Mouse (Mus musculus) left cerebral cortex, postnatal 25 days (tissue): ENCODE results near the gene Ankrd1. TPM values are rescaled to one million over a fixed set of nuclear protein-coding genes. Genes with fewer than 3 reads are reported as not detected.

Experiments
- DNase-seq, 2 experiments: peaks; one replicate each; pipeline ENCODE4 v3.0.0; 2022; ENCODE audit warnings: low spot score in 2 of 2, mixed read lengths in 1 of 2
- intact Hi-C: fragments of 180-260 bp; cut with DNase I; formaldehyde crosslinking; loops from one replicate; pipeline ENCODE4 v1.15.1; 2025
- total RNA-seq, 2 experiments: library from RNA; stranded (reverse); gene quantifications; 2 replicates each; pipeline ENCODE4 v1.2.3; 2021

The Ankrd1 gene
- not detected for total RNA-seq

DNA sequence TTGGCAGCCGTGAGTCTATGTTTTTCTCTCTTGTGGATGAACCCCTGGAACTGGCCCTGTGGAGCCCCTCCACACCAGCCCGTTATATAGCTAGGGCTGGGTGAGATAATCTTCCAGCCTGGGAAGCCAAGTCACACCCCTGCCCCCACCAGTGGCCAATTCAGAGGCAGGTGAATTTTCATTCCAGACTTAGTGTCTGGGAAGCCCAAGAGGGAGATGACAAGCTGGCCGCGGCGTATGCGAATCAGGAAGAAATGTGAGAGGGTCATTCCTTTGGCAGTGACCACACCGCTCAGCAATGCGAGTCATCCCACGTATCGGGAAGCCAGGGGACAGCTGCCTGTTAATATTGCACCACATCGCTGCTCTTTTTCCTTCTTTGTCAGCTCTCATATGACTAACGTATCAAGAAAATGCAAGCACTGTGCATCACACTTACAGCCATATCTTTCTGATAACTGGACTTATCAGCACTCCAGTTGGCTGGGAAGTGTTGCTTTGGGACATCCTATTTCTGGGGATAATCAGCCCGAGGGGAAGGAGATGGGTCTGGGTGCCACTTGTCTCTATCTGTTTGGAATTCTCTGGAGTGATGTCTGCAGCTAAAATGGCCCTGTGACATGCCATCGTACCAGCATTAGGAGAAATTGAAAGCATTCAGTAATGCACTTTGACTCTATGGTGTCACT lies at the start of gene Ankrd1:
Ankrd1 (minus strand) TSS at position 317 of the 689 bp plus-strand sequence.
- intact Hi-C loops, result no loop called here
- DNase-seq, result no peak

GRCm38 (mm10) chr19:36169101-36169500 lies 49.2 kb upstream of the Ankrd1 start:
- no peak for DNase-seq
- intact Hi-C loops, result no loop called here

DNA sequence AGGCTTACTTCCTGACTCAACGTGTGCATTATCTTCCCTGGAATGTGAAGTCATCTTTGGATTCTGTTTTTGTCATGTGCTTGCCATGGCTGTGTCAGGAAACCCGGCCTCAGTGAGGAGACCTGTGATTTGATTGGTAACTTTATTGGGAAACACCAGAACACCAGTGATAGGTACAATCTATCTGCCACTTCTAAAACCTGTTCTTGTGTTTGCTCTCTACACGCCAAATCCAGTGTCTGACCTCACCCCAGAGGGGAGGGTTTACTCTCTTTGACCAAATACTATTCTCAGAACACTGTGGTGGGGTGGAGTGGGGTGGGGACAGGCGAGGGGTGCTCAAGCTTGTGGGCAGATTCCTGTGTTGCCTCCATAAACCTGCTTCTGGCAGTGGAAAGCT lies 48.2 kb upstream of the Ankrd1 start:
- intact Hi-C loops, result no loop called here
- no peak for DNase-seq

- DNase-seq, result no peak
- intact Hi-C loops, result no loop called here
These were observed 47.5 kb upstream of the Ankrd1 start for GRCm38 (mm10) chr19:36167291-36167896.

- DNase-seq, result no peak
- intact Hi-C loops, result no loop called here
These were observed 46.7 kb upstream of the Ankrd1 start for GRCm38 (mm10) chr19:36166401-36167160.

GRCm38 (mm10) chr19:36165351-36165750 lies 45.5 kb upstream of the Ankrd1 start:
- DNase-seq, result no peak
- intact Hi-C loops, result no loop called here

DNA sequence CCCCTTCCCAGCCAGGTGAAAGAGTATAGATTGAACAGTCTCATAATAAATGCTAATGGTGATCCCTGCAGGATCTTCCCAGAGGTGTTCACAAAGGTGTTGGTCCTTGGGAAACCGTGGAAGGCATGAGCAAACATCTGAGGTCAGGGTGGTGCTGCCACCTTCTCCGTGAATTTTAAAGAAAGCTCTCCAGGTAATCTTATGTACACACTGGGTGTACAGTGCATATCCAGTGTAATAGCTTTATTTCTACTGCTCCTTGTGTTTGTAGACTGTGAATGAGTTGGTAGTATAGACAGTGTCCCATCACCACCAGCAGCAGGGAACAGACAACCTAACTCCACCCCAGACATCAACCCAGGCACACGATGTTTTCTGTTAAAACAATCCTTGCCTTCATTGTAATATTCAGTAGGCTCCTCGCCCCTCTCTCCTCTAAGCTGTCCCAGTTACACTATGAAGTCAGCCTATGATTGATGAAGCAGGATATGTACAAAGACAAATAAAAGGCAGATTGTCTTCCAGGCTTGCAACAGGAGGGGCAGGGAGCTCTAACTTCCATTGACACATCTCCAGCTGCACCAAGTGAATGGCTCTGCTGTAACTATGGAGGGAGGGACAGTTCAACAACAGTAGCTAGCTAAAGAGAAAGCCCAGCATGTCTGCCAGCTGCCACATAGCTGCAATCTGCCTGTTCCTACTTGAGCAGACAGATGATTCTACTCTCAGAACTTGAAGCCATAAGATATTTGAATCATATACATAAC lies 30.5 kb upstream of the Ankrd1 start:
- peak; percentile 5 to 25 for DNase-seq
- intact Hi-C loops, result no loop called here

- intact Hi-C loops, result no loop called here
- no peak for DNase-seq
These were observed 28.7 kb upstream of the Ankrd1 start for GRCm38 (mm10) chr19:36148578-36148977.

GRCm38 (mm10) chr19:36143571-36143970 lies 23.7 kb upstream of the Ankrd1 start:
- intact Hi-C loops, result no loop called here
- DNase-seq, result no peak

- no peak for DNase-seq
- intact Hi-C loops, result no loop called here
These were observed 13.8 kb upstream of the Ankrd1 start for GRCm38 (mm10) chr19:36133731-36134130.

- intact Hi-C loops, result no loop called here
- DNase-seq, result no peak
These were observed 13.2 kb upstream of the Ankrd1 start for GRCm38 (mm10) chr19:36133064-36133463.

- peak in 1 of 2 experiments; percentile 12 for DNase-seq
- intact Hi-C loops, result no loop called here
These were observed 12.1 kb upstream of the Ankrd1 start for GRCm38 (mm10) chr19:36131990-36132389.

DNA sequence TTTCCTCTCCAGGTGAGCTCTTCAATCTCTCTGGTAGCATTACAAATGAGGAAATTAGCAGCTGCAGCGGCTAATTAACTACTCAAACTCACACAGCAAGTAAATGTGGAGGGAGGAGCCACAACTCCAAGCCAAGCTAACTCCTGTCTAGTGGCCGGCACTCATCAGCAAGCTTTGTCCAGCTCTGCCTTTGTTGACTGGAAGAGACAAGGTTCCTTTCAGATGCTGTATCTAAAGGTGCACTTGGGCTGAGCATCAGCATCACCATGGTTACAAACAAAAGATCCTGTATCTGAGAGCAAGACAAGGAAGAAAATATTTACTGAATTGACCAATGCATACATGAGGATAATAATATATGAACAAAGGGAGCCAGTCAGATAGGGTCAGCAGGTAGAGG lies 10.3 kb upstream of the Ankrd1 start:
- DNase-seq, result no peak
- intact Hi-C loops, result no loop called here

- DNase-seq, result no peak
- intact Hi-C loops, result no loop called here
These were observed 9.7 kb upstream of the Ankrd1 start for GRCm38 (mm10) chr19:36129643-36130042.

DNA sequence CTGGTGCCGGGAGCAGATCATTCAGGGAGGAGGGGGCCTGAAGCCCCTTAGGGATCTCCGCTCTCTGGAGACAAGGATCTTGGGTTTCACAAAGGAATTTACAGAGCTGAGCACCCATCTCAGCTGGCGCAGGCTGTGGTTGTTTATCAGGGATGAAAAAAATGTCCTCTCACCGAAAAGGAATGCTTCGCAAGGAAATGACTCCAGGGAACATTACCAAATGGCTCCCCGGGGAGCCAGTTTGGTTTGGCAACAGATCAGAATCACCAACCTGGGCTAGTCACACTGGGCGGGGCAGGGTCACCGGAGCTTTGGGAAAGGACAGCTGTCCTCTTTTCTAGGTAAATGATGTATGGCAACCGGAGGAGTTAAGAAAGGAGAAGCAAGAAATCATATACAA lies 9.3 kb upstream of the Ankrd1 start:
- intact Hi-C loops, result no loop called here
- no peak for DNase-seq

DNA sequence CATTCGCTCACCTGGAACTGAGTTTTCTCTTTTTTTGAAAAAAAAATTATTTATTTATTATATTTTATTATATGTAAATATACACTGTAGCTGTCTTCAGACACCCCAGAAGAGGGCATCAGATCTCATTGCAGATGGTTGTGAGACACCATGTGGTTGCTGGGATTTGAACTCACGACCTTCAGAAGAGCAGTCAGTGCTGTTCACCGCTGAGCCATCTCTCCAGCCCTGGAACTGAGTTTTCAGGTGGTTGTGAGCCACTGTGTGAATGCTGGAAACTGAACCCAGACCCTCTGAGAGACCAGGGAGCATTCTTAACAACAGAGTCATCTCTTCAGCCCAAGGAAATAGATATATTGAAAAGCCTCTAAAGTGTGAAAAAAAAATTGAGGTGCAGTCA lies 8.5 kb upstream of the Ankrd1 start:
- intact Hi-C loops, result no loop called here
- DNase-seq, result no peak

GRCm38 (mm10) chr19:36124203-36124602 lies 4.3 kb upstream of the Ankrd1 start:
- no peak for DNase-seq
- intact Hi-C loops, result no loop called here

- no peak for DNase-seq
- intact Hi-C loops, result no loop called here
These were observed 680 bp downstream of the Ankrd1 start for GRCm38 (mm10) chr19:36119219-36119618.

- no peak for DNase-seq
- intact Hi-C loops, result no loop called here
These were observed 3.7 kb downstream of the Ankrd1 start for GRCm38 (mm10) chr19:36116185-36116584.

DNA sequence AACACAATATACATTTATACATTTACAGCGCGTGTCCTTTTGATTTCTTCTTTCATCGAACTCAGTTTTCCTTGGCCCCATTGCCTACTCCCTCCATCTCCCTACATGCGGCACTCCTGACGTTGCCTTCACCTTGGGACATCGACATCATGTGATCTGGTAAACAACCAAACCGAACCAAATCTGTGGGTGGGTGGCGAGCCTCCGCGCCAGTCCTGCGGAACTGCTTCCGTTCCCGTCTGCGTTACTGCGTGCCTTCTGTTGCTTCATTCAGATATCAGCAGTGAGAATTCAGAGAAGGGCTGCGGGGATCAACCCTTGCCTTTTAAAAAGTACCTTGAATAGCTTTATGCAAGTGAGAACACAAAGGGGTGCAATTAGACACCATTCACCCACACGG lies 7.9 kb downstream of the Ankrd1 start:
- peak; percentile 48 to 49 for DNase-seq
- intact Hi-C loops, result no loop called here
